Mouse (Mus musculus) adrenal gland, postnatal 36 days (tissue): ENCODE measurements around the gene Dpp8. TPM values are rescaled to one million over a fixed set of nuclear protein-coding genes. Genes with fewer than 3 reads are reported as not detected.
"Not testable (repeated sequence)": the region's sequence is repeated elsewhere in the genome, so short reads cannot be mapped to it uniquely, and the experiment has no call there.

Experiments
- DNase-seq, 2 experiments: peaks; one replicate each; pipeline ENCODE4 v3.0.0; 2021; ENCODE audit warnings: mixed read lengths in 1 of 2
- total RNA-seq, 2 experiments: library from RNA; stranded (reverse); gene quantifications; 2 replicates each; pipeline ENCODE4 v1.2.3; 2021

Gene Dpp8
- total RNA-seq, 2 experiments from 2014 or later = 88.0 to 104 TPM

GRCm38 (mm10) chr9:65021887-65022579, 10.2 kb upstream of the Dpp8 start:
- DNase-seq = no peak

GRCm38 (mm10) chr9:65022580-65023135, 9.6 kb upstream of the Dpp8 start:
- DNase-seq = peak; percentile 69 to 72

- no peak for DNase-seq
These were observed 8.8 kb upstream of the Dpp8 start for GRCm38 (mm10) chr9:65023447-65023846.

- no peak for DNase-seq
These were observed 5.0 kb upstream of the Dpp8 start for GRCm38 (mm10) chr9:65027241-65027640.

- DNase-seq = no peak
These were observed 3.9 kb upstream of the Dpp8 start for GRCm38 (mm10) chr9:65028313-65028712.

GRCm38 (mm10) chr9:65031355-65031754, 859 bp upstream of the Dpp8 start:
- not testable (repeated sequence) for DNase-seq

- DNase-seq = no peak
These were observed 333 bp upstream of the Dpp8 start for GRCm38 (mm10) chr9:65031894-65032268.

- peak; percentile 47 to 64 for DNase-seq
These were observed 4.2 kb downstream of the Dpp8 start for GRCm38 (mm10) chr9:65036456-65036855.

- DNase-seq = no peak
These were observed 4.6 kb downstream of the Dpp8 start for GRCm38 (mm10) chr9:65036861-65037260.

- DNase-seq = no peak
These were observed 9.2 kb downstream of the Dpp8 start for GRCm38 (mm10) chr9:65041430-65041829.

GRCm38 (mm10) chr9:65046993-65047392, 14.8 kb downstream of the Dpp8 start:
- DNase-seq = peak in 1 of 2 experiments; percentile 15

- no peak for DNase-seq
These were observed 17.2 kb downstream of the Dpp8 start for GRCm38 (mm10) chr9:65049422-65049821.

GRCm38 (mm10) chr9:65050981-65051380, 18.8 kb downstream of the Dpp8 start:
- DNase-seq = no peak

- DNase-seq = no peak
These were observed 32.0 kb downstream of the Dpp8 start for GRCm38 (mm10) chr9:65064251-65064650.

- no peak for DNase-seq
These were observed 38.4 kb downstream of the Dpp8 start for GRCm38 (mm10) chr9:65070587-65070986.

GRCm38 (mm10) chr9:65073555-65073954, 41.3 kb downstream of the Dpp8 start:
- DNase-seq = no peak

GRCm38 (mm10) chr9:65074251-65074650, 42.0 kb downstream of the Dpp8 start:
- no peak for DNase-seq

- no peak for DNase-seq
These were observed 42.8 kb downstream of the Dpp8 start for GRCm38 (mm10) chr9:65074855-65075493.

- peak; percentile 78 to 80 for DNase-seq
These were observed 45.3 kb downstream of the Dpp8 start for GRCm38 (mm10) chr9:65077536-65077935.

GRCm38 (mm10) chr9:65080141-65080540, 47.9 kb downstream of the Dpp8 start:
- not testable (repeated sequence) for DNase-seq

- DNase-seq = no peak
These were observed 51.0 kb downstream of the Dpp8 start for GRCm38 (mm10) chr9:65083075-65083765.

GRCm38 (mm10) chr9:65084198-65084807, 52.1 kb downstream of the Dpp8 start:
- peak; percentile 67 to 70 for DNase-seq
